Mouse (Mus musculus) gastrocnemius, postnatal 14 days (tissue): ENCODE data around the gene Fuz. TPM values are rescaled to one million over a fixed set of nuclear protein-coding genes. Genes with fewer than 3 reads are reported as not detected.

Experiments used
- DNase-seq: peaks from one replicate; pipeline ENCODE4 v3.0.0; 2021; ENCODE audit warnings: mixed read lengths
- intact Hi-C: fragments of 180-260 bp; cut with DNase I; formaldehyde crosslinking; loops from one replicate; pipeline ENCODE4 v1.15.1; 2025; ENCODE audit warnings: low total_unique reads
- total RNA-seq, 2 experiments: library from RNA; stranded (reverse); gene quantifications; 2 replicates each; pipeline ENCODE4 v1.2.3; 2021

Gene Fuz
- total RNA-seq, 2 experiments from 2014 or later = 18.8 to 23.4 TPM

DNA sequence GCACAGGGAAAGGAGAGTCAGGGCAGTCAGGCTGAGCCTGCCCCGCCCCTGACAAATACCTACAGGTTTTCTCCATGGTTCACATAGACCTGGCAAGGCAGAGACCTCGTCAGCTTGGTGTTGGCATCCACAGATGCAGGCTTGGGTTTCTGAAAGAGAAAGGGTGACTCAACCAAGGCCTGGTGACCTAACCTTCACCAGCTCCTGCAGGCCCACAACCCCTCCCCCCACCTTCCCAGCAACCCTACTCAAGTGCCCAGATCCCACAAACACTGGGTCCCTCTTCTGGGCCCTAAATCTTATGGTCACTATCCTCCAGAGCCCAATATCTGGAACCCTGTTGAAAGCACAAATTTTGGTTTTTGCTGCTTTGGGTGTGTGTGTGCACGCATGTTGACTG lies 12.8 kb upstream of the Fuz start:
- DNase-seq = no peak
- intact Hi-C loops = no loop called here

- intact Hi-C loops = no loop called here
- DNase-seq = no peak
Measured at GRCm38 (mm10) chr7:44884637-44885036, 11.2 kb upstream of the Fuz start.

- intact Hi-C loops = no loop called here
- no peak for DNase-seq
Measured at GRCm38 (mm10) chr7:44886964-44887363, 8.9 kb upstream of the Fuz start.

DNA sequence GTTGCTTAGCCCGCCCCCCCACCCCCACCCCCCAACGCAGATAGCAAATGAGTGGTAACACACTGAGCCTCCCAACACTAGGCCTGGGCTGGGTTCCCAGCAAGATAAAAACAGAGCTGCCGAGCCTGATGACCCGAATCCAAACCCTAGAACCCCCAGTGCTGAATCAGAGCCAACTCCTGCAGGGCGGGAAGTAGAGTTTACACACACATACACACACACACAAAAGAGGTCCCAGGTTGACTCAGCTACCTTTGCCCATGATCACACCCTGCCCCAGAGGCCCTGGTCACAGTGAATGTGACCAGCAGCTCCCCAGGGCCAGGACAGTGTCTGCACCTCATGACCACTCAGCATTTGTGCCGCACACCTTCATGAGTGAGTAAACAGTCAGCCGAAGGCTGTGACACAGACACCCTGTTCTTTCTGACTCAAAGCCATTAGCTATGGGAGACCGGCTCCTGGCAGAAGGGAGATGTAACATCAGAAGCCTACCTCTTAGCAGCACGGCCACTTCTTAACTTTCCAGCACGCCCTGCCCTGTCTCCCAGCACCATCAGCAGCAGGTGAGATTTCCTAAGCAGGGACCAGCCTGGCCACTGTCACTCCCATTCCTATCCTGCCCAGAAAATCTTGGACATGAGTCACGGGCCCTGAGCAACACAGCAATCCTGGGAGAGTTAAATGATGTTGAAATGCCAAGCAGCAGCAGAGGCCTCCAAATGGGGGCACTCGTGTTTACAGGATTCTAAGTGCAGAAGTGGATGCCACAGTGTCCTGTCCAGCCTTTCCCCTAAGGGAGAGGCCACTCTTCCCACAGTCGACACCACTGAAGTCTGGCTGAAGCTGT lies 7.4 kb upstream of the Fuz start:
- DNase-seq = no peak
- intact Hi-C loops = no loop called here

DNA sequence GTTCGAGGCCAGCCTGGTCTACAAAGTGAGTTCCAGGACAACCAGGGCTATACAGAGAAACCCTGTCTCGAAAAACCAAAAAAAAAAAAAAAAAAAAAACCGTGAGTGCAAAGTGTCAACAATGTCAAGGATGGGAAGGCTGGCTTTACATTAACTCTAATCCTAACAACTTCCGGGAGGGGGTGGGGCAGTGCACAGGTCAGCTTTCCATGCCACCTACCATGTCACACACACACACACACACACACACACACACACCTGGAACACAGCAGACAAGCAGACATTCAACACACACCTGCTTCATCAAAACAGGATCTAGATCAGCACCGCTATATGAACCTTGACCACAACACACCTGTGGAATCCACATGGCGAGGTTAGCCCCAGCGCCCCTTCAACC lies 5.7 kb upstream of the Fuz start:
- intact Hi-C loops = no loop called here
- DNase-seq = no peak

- no peak for DNase-seq
- intact Hi-C loops = no loop called here
Measured at GRCm38 (mm10) chr7:44890737-44891136, 5.1 kb upstream of the Fuz start.

DNA sequence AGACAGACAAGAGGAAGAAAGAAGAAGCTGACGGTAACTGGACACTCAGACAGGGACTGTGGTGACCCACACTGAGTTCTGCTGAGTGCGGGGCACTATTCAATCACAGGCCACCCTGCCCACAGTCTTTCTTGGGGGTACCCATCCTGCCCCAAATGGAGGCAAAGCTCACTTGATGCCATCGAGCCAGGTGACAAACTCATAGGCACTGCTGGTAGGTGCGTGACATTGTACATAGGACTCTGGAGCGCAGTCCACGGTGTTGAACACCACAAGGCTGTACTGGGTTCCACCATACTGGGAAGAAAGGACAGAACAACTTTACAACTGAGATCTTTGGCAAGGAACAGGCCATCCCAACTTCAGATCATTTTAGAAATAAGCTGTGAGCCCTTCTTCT lies 4.3 kb upstream of the Fuz start:
- intact Hi-C loops = no loop called here
- DNase-seq = no peak

GRCm38 (mm10) chr7:44892276-44892921 lies 3.5 kb upstream of the Fuz start, which contains the start of gene Med25:
Gene Med25, minus strand, starts transcription at chr7:44892712.
- intact Hi-C loops = no loop called here
- peak; percentile 88 for DNase-seq

DNA sequence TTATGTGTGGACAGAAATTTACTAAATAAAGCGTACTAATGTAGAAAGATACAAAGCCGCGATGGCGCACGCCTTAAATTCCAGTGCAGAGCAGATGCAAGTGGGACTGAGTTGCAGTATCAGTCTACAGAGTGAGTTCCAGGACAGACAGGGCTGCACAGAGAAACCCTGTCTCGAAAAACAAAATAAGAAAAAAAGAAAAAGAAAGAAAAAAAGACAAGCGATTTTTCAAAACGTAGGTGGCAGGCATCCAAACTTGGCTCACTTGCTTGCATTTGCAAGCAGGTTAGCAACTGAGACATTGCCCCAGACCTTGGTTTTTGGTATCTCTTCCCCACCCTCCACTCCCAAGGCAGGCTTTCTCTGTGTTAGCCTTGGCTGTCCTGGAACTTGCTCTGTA lies 2.7 kb upstream of the Fuz start:
- DNase-seq = no peak
- intact Hi-C loops = no loop called here

DNA sequence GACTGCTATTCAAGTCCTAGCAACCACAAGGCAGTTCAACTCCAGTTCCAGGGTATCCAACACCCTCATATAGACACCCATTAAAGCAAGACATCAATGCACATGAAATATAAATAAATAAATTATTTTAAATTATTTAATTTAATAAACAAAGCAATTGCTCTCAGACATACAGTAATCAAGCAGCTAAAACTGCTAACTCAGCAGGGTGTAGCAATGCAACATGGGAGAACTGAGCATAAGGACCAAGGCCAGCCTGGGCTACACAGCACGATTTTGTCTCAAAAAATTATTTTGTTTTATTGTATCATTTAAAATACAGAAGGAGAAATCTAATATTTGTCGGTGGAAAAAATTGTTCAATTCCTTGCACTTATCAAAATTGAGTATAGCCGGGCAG lies 1.7 kb upstream of the Fuz start:
- intact Hi-C loops = no loop called here

GRCm38 (mm10) chr7:44895206-44895592 lies 680 bp upstream of the Fuz start:
- no peak for DNase-seq
- intact Hi-C loops = no loop called here

More for the DNA sequence above, 1.7 kb upstream of the Fuz start:
- no peak for DNase-seq

- intact Hi-C loops = no loop called here
- peak; percentile 45 for DNase-seq
Measured at GRCm38 (mm10) chr7:44896499-44896898, 620 bp downstream of the Fuz start.

GRCm38 (mm10) chr7:44898607-44899006 lies 2.7 kb downstream of the Fuz start:
- no peak for DNase-seq
- intact Hi-C loops = no loop called here

DNA sequence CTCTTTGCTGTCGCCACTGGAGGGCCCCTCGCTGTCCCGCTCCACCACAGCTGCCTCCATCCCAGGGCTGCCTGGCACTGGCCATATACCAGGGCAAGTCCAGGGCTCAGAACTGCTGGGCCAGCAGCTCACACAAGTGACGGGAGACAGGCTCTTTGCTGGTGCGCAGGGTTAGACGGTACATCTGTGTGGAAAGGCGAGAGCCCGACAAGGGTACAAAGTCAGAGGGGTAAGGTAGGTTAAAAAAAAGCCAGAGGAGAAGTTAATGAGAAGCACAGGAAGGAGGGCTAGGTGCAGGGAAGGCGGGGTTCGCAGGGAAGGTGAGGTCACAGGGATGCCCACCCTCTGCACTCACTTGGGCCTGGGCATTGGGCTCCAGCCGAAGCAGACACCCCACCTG lies 4.8 kb downstream of the Fuz start:
- no peak for DNase-seq
- intact Hi-C loops = loop anchor here (10.0 kb wide), 1 partner anchor 54 kb away; no protein-coding TSS in a partner anchor

- intact Hi-C loops = loop anchor here (10.0 kb wide), 1 partner anchor 54 kb away; no protein-coding TSS in a partner anchor
- DNase-seq = no peak
Measured at GRCm38 (mm10) chr7:44901230-44901722, 5.4 kb downstream of the Fuz start.

- DNase-seq = no peak
- intact Hi-C loops = loop anchor here (10.0 kb wide), 1 partner anchor 49 kb away; no protein-coding TSS in a partner anchor
Measured at GRCm38 (mm10) chr7:44905430-44905829, 9.6 kb downstream of the Fuz start.

DNA sequence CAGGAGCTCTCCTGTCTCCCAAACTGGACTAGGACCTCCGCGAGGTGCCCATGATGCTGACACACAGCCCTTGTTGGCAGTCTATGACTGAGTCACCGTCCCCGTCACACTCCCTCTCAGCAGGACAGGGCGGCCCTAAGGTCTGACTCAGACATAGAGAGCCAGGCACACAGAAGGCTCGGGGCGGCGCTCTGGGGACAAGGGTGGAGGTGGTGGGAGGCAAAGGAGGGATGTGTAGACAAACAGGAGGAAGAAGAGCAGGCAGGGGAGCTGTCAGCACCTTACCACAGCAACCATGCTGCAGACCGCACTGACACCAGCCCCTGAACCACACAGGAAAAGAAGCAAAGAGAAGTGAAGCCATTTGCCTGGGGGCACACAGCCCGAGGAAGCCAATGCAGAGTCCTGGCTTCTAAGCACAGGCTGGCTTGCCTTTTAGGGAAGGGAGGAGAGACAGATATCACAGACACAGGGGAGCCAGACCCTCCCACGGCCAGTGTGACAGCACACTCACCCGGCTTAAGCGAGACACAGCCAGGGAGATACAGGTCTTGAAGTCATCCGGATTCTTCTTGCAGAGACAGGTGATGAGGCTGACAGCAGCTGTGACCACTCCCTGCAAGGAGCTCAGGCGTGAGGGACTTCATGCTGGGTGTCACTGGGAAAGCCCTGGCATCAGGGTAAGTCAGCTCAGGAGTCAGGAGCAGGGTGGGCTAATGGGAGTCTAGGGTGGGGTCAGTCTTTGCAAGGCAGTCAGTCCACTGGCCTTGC lies 13.0 kb downstream of the Fuz start:
- intact Hi-C loops = loop anchor here (10.0 kb wide), 1 partner anchor 46 kb away; no protein-coding TSS in a partner anchor
- DNase-seq = no peak

DNA sequence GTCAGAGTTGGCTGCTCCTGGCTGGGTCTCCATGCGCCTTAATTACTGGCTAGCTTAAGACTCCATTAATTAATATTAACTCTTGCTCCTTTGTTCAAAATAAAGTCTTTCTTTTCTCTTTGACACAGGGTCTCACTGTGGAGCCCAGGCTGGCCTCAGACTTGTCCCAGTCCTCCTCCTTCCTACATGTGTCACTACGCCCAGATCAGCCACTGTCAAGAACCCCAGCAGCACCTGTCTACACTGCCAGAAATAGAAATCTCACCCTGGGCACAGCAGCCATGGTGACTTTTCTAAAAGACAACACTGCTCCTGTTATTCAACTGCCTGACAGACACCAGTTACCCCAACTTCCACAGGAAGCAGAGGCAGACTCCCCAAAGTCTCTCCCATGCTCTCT lies 18.5 kb downstream of the Fuz start:
- DNase-seq = no peak
- intact Hi-C loops = no loop called here

GRCm38 (mm10) chr7:44915314-44915713 lies 19.4 kb downstream of the Fuz start:
- no peak for DNase-seq
- intact Hi-C loops = no loop called here

GRCm38 (mm10) chr7:44916191-44916590 lies 20.3 kb downstream of the Fuz start:
- intact Hi-C loops = no loop called here
- no peak for DNase-seq
